Mouse (Mus musculus): ENCODE measurements around the gene Mical1.

Gene Mical1

DNA sequence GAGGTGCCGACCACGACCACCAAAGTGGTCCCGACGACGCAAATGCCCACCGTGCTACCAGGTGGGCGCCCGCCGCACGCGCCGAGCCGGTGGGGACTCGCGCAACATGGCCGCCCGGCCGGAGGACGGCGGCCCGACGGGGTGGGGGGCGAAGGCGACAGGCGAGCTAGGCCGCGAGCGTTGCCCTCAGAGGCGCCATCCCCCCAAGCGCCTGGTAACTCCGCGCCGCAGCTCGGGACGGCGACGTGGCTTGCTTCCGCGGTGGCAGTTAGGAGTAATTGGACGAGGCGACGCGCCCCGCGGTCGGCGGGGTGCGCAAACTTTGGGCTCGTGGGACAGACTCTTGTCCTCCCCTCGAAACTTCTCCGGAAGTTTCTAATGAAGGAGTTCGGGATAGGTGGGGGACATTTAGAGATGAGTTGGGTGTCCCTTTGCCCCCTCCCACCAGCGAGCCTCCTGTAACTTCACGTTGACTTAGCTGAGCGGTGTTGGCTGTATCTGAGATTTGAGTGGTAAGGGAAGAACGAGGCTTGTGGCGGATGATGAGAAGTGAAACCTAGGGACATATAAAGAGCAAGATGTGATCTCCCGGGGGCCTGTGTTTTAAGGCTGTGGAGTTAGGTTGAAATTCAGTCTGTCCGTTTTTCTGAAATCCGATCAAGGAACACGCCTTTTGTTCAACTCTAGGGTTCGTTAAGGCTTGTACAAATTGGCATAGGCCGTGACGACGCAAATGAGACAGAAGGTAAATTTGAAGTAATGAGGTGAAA lies 43.7 kb downstream of the Mical1 start:
- peak; percentile 53 for DNase-seq (ENCODE audit: low read depth)

DNA sequence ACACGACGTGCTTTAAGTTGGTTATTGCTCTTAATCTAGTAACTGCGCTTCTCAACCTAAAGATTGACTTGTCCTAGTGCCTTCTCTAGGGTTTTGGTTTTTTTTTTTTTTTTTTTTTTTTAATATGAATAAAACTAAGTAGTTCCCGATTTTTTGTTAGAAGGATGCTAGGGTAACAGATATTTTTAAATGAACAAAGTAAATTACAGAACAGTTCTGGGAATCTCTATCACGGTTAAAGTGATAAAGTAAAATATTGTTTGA lies 44.2 kb downstream of the Mical1 start:
- no peak for DNase-seq (ENCODE audit: low read depth)

GRCm38 (mm10) chr10:41523386-41523785 lies 47.3 kb downstream of the Mical1 start:
- no peak for DNase-seq (ENCODE audit: low read depth)

DNA sequence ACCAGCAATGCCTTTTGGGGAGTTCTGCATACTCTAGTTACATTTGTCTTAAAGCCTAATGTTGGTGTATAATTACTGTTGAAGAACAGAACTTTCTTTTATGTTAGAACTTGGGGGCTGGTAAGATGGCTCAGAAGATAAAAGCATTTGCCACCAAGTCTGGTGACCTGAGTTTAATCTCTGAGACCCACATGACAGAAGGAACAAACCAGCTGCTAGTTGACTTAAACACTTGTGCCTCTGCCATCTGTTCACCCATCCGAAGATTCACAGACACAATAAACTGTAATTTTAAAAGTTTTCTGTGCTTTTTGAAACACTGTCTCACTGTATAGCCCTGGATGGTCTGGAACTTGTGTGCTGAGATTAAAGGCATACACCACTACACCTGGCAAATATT lies 49.6 kb downstream of the Mical1 start:
- no peak for DNase-seq (ENCODE audit: low read depth)

DNA sequence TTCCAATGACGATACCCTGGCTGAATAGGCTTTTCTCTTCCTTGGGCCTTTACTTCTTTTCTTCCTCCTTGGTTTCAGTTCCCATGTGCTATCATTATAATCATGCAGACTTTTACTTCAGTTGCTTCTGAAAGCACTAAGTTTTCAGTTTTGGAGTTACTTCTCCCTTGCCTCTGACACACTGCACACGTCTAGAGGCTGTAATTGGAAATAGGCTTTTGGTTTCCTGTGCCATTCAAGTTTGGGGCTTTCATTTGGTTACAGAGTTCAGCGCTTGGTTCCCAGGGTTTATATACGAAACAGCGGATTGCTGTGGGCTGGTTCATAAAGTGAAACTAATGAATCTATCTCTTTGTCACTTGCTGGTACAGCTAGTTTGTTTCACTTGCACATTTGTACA lies 53.9 kb downstream of the Mical1 start:
- no peak for DNase-seq (ENCODE audit: low read depth)

- no peak for DNase-seq (ENCODE audit: low read depth)
Measured at GRCm38 (mm10) chr10:41535991-41536390, 59.9 kb downstream of the Mical1 start.

Measured in NIH3T3 (cell line).